Comparison of ENCODE assay signal across 11 mouse cellular contexts in genomic region chr10:60577920-60578737, GRCm38 (mm10).
DNase-seq lines count a peak whose midpoint lies in the region; ATAC-seq lines count a peak whose summit lies in the region.
"Had no signal": no experiment of that assay in that cellular context is flagged by ENCODE, and none has a peak within 500 bp of the region (broad histone marks: within the 10 kb centered on the region; RNA-seq: fewer than 3 reads in every experiment).

No protein-coding gene starts in this region.

- no peak for DNase-seq in heart, embryonic 10.5 days (ENCODE audit: low spot score)
- no peak for DNase-seq in heart, adult 18-20 months
- peak; percentile 72 for DNase-seq in 3134 (ENCODE audit: extremely low read depth, insufficient read length, low spot score)
- DNase-seq in Muller cell, postnatal 12 days (ENCODE audit: inconsistent ontology term) = peak; percentile 91
- no peak for DNase-seq in natural killer cell, adult 2 months (ENCODE audit: low spot score in 2 of 2)
- no peak for DNase-seq in gastrocnemius, postnatal 25 days
- DNase-seq: thymus, postnatal 36 days had no signal

- H3K36me3 ChIP-seq in heart, embryonic 10.5 days = no peaks in the 10 kb centered on the region
- H3K36me3 ChIP-seq in liver, embryonic 16.5 days (ENCODE audit: control insufficient read depth, insufficient read depth) = no peaks in the 10 kb centered on the region
- H3K36me3 ChIP-seq: lung, embryonic 15.5 days; neural tube, embryonic 13.5 days had no signal

- peaks cover 18% of the 10 kb centered on the region for H3K4me1 ChIP-seq in heart, embryonic 10.5 days
- peaks cover 28% of the 10 kb centered on the region for H3K4me1 ChIP-seq in liver, embryonic 16.5 days (ENCODE audit: control insufficient read depth, low read depth, low read length)

- H3K27me3 ChIP-seq in heart, embryonic 10.5 days (ENCODE audit: insufficient read depth, poor library complexity, severe bottlenecking) = peaks cover 23% of the 10 kb centered on the region; the same call in 1 of the 2 replicates
- H3K27me3 ChIP-seq in liver, embryonic 16.5 days (ENCODE audit: control insufficient read depth, insufficient read depth, low read depth, low read length) = no peaks in the 10 kb centered on the region
- H3K27me3 ChIP-seq: lung, embryonic 15.5 days had no signal

- 81% methylated on average over 12 of the region's 12 CpGs for WGBS in heart, embryonic 10.5 days
- 59% methylated on average over 12 of the region's 12 CpGs for WGBS in liver, embryonic 16.5 days (ENCODE audit: insufficient replicate concordance)

- peak overlapping the region; percentile 13; the same call in 1 of the 2 replicates for H3K27ac ChIP-seq in heart, embryonic 10.5 days
- H3K27ac ChIP-seq in liver, embryonic 16.5 days (ENCODE audit: low read length) = peak overlapping the region; percentile 92
- H3K27ac ChIP-seq: lung, embryonic 15.5 days; neural tube, embryonic 13.5 days had no signal

- H3K9ac ChIP-seq in liver, embryonic 16.5 days (ENCODE audit: low read depth, low read length) = peak overlapping the region; percentile 41
- H3K9ac ChIP-seq: lung, embryonic 15.5 days; neural tube, embryonic 13.5 days had no signal

- peak; percentile 83 for ATAC-seq in liver, embryonic 16.5 days (ENCODE audit: low read depth)
- ATAC-seq: activated CD4-positive, CD25-positive, alpha-beta regulatory T cell, adult 4 months had no signal

- H3K4me3 ChIP-seq in heart, embryonic 10.5 days = no peak overlapping the region
- no peak overlapping the region; the same call in 1 of the 2 replicates for H3K4me3 ChIP-seq in liver, embryonic 16.5 days (ENCODE audit: low read depth, low read length)
- H3K4me3 ChIP-seq: lung, embryonic 15.5 days; neural tube, embryonic 13.5 days had no signal

- H3K4me2 ChIP-seq in liver, embryonic 16.5 days (ENCODE audit: low read depth, low read length) = peak overlapping the region; percentile 24
- H3K4me2 ChIP-seq: lung, embryonic 15.5 days; neural tube, embryonic 13.5 days had no signal

- no peaks in the 10 kb centered on the region for H3K9me3 ChIP-seq in heart, embryonic 10.5 days
- no peaks in the 10 kb centered on the region; the same call in 1 of the 2 replicates for H3K9me3 ChIP-seq in liver, embryonic 16.5 days (replicated peaks; ENCODE audit: control insufficient read depth, low read length)
- H3K9me3 ChIP-seq: lung, embryonic 15.5 days; neural tube, embryonic 13.5 days had no signal

Comparison
In these comparisons a context has a peak if more than half of its experiments do, and no peak if none do; other contexts are left out.
1. DNase-seq: peak in 3134 (single experiment) and Muller cell, postnatal 12 days (single experiment); none in heart, embryonic 10.5 days (single experiment), heart, adult 18-20 months (0 of 2), natural killer cell, adult 2 months (0 of 2) and gastrocnemius, postnatal 25 days (single experiment).